Mouse (Mus musculus) ES-E14 (cell line): ENCODE measurements around the gene Rpl23.

Experiments used
- CHD2 ChIP-seq: IDR thresholded peaks from 2 replicates; pipeline ENCODE4 v1.6.1; 2014; ENCODE audit warnings: mild to moderate bottlenecking, low read depth, low read length, inconsistent platforms
- HCFC1 ChIP-seq: IDR thresholded peaks from 2 replicates; pipeline ENCODE4 v1.6.1; 2012; ENCODE audit warnings: low read length, inconsistent platforms, borderline replicate concordance; ENCODE audit not compliant: insufficient read depth
- MAFK ChIP-seq: IDR thresholded peaks from 2 replicates; pipeline ENCODE4 v1.6.1; 2014; ENCODE audit warnings: mild to moderate bottlenecking, low read depth, low read length, inconsistent platforms; ENCODE audit not compliant: insufficient read depth
- ZC3H11A ChIP-seq: IDR thresholded peaks from 2 replicates; pipeline ENCODE4 v1.6.1; 2012; ENCODE audit warnings: low read depth, mild to moderate bottlenecking, inconsistent platforms, low read length, borderline replicate concordance
- ZNF384 ChIP-seq: IDR thresholded peaks from 2 replicates; pipeline ENCODE4 v1.6.1; 2012; ENCODE audit warnings: low read depth, low read length, inconsistent platforms

DNA sequence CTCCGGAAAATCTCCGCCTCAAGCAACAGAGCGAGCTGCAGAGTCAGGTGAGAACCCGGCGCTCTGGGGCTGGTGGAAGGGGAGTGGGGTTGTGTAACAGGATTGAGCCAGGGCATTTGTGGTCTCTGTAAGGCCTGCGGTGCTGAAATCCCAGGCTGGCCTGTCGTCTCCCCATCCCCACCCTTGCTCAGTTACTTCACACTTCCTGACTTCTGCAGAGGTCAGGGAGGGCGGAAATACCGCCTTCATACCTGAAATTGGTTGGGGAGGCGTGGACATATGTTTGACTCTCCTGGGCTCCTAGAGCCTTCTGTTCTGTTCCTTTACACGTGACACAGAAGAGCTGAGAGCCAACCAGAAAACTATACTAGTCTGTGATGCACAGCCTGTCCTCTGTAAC lies 33.5 kb upstream of the Rpl23 start:
- TF ChIP-seq ZC3H11A (no peak), ZNF384 (no peak), MAFK (no peak), HCFC1 (no peak), CHD2 (no peak)
